Mouse (Mus musculus): ENCODE measurements around the gene Hpf1. TPM values are rescaled to one million over a fixed set of nuclear protein-coding genes. Genes with fewer than 3 reads are reported as not detected.
A peak's percentile ranks its signal among the peaks of the same experiment; 100 is the strongest.

Hpf1 gene
- total and polyA plus RNA-seq, 3 experiments: 73.2 to 83.5 TPM; not detected in 1

DNA sequence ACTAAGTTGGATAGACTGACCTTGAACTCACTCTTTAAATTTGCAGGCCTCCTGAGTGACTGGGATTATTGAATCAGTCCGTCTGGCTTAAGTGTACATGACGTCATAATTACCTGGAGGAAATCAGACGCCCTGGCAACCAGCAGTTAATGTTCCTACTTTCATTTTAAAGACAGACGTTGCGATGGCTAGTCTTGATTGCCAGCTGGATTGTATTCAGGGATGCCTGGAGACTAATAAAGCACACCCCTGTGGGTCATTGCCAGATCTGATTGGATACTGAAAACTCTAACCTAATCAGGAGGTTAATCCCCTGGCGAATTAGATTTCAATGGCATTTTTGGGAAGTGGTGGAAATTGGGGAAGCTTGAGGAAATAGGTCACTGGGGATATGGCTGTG, 3.5 kb upstream of the Hpf1 start:
- TF ChIP-seq SIN3A (IDR thresholded peaks at IDR 0.05; ENCODE audit: low read length) (no peak), KAT2A (conservative IDR thresholded peaks at IDR 0.05; ENCODE audit: low read depth, low read length) (no peak), POLR2AphosphoS5 (IDR thresholded peaks at IDR 0.05; ENCODE audit: borderline replicate concordance, low read depth, low read length) (no peak), NRF1 (IDR thresholded peaks at IDR 0.05; ENCODE audit: insufficient read depth, low read depth, low read length, poor library complexity, severe bottlenecking) (no peak), ELF1 (IDR thresholded peaks at IDR 0.05; ENCODE audit: low read depth, low read length) (no peak), TBP (IDR thresholded peaks at IDR 0.05; ENCODE audit: low read depth, low read length) (no peak)
- no peak for DNase-seq (ENCODE audit: low read depth, low spot score)
- H3K36me3 ChIP-seq (ENCODE audit: control insufficient read depth in 1 of 2, insufficient read depth in 2 of 2, low read length in 2 of 2): peaks cover 0 to 14% of the 10 kb centered on the region in 2 experiments; a peak in 2 of 4 replicates
- no peak overlapping the region for H3K27ac ChIP-seq (ENCODE audit: control insufficient read depth, low read depth, low read length)
- peaks cover 14% of the 10 kb centered on the region for H3K79me2 ChIP-seq (ENCODE audit: control insufficient read depth, insufficient read depth, low read length, poor library complexity)
- H3K27me3 ChIP-seq (ENCODE audit: control insufficient read depth in 1 of 2, insufficient read depth in 2 of 2, low read length in 2 of 2): no peaks in the 10 kb centered on the region
- H3K9ac ChIP-seq (ENCODE audit: control insufficient read depth, low read depth, low read length, poor library complexity, severe bottlenecking): no peak overlapping the region
- no peaks in the 10 kb centered on the region for H3K9me3 ChIP-seq (replicated peaks; ENCODE audit: insufficient read depth, low read length)
- no peak overlapping the region for H3K4me3 ChIP-seq (ENCODE audit: control insufficient read depth in 1 of 2, insufficient read depth in 1 of 2, low read depth in 2 of 2, low read length in 2 of 2)
- H3K4me1 ChIP-seq (ENCODE audit: control insufficient read depth in 1 of 2, insufficient read depth in 2 of 2, low read length in 2 of 2): peaks cover 0 to 23% of the 10 kb centered on the region in 2 experiments; a peak in 2 of 4 replicates

GRCm38 (mm10) chr8:60889131-60889842, 931 bp upstream of the Hpf1 start:
- peaks cover 2 to 31% of the 10 kb centered on the region in 2 experiments; a peak in 3 of 4 replicates for H3K36me3 ChIP-seq (ENCODE audit: control insufficient read depth in 1 of 2, insufficient read depth in 2 of 2, low read length in 2 of 2)
- no peak overlapping the region; the same call in 1 of the 2 replicates for H3K27ac ChIP-seq (ENCODE audit: control insufficient read depth, low read depth, low read length)
- TF ChIP-seq RAD21 (IDR thresholded peaks at IDR 0.05; ENCODE audit: low read depth, low read length) (no peak), JUND (IDR thresholded peaks at IDR 0.05; ENCODE audit: low read depth, low read length) (peak; percentile 82; the same call in 1 of the 2 replicates)
- H3K27me3 ChIP-seq (ENCODE audit: control insufficient read depth in 1 of 2, insufficient read depth in 2 of 2, low read length in 2 of 2): no peaks in the 10 kb centered on the region
- peak overlapping the region; percentile 17; the same call in 1 of the 2 replicates for H3K9ac ChIP-seq (ENCODE audit: control insufficient read depth, low read depth, low read length, poor library complexity, severe bottlenecking)
- peak overlapping the region; percentile 40 to 46 for H3K4me3 ChIP-seq (ENCODE audit: control insufficient read depth in 1 of 2, insufficient read depth in 1 of 2, low read depth in 2 of 2, low read length in 2 of 2)
- DNase-seq (ENCODE audit: low read depth, low spot score): peak; percentile 35
- peaks cover 0 to 25% of the 10 kb centered on the region in 2 experiments; a peak in 2 of 4 replicates for H3K4me1 ChIP-seq (ENCODE audit: control insufficient read depth in 1 of 2, insufficient read depth in 2 of 2, low read length in 2 of 2)
- H3K79me2 ChIP-seq (ENCODE audit: control insufficient read depth, insufficient read depth, low read length, poor library complexity): peaks cover 29% of the 10 kb centered on the region
- no peaks in the 10 kb centered on the region for H3K9me3 ChIP-seq (replicated peaks; ENCODE audit: insufficient read depth, low read length)

- Histone ChIP-seq H3K4me3 (ENCODE audit: control insufficient read depth in 1 of 2, insufficient read depth in 1 of 2, low read depth in 2 of 2, low read length in 2 of 2) (peak overlapping the region; percentile 45 to 85), H3K9ac (ENCODE audit: control insufficient read depth, low read depth, low read length, poor library complexity, severe bottlenecking) (peak overlapping the region; percentile 75), H3K36me3 (ENCODE audit: control insufficient read depth in 1 of 2, insufficient read depth in 2 of 2, low read length in 2 of 2) (peaks cover 4 to 42% of the 10 kb centered on the region in 2 experiments; a peak in 3 of 4 replicates), H3K79me2 (ENCODE audit: control insufficient read depth, insufficient read depth, low read length, poor library complexity) (peaks cover 31% of the 10 kb centered on the region), H3K4me1 (ENCODE audit: control insufficient read depth in 1 of 2, insufficient read depth in 2 of 2, low read length in 2 of 2) (peaks cover 4 to 25% of the 10 kb centered on the region in 2 experiments; a peak in 3 of 4 replicates), H3K27ac (ENCODE audit: control insufficient read depth, low read depth, low read length) (peak overlapping the region; percentile 55), H3K9me3 (replicated peaks; ENCODE audit: insufficient read depth, low read length) (no peaks in the 10 kb centered on the region), H3K27me3 (ENCODE audit: control insufficient read depth in 1 of 2, insufficient read depth in 2 of 2, low read length in 2 of 2) (no peaks in the 10 kb centered on the region)
- no peak for DNase-seq (ENCODE audit: low read depth, low spot score)
- no peak for TF ChIP-seq TCF12 (IDR thresholded peaks at IDR 0.05; ENCODE audit: low read depth, low read length)
- TF ChIP-seq MAZ (IDR thresholded peaks at IDR 0.05; ENCODE audit: low read depth, low read length): no peak
- no peak for TF ChIP-seq CTCF (IDR thresholded peaks at IDR 0.05 in 2 of 3, conservative IDR thresholded peaks at IDR 0.05 in 1 of 3; ENCODE audit: control insufficient read depth in 1 of 3, insufficient read depth in 1 of 3, low read depth in 2 of 3, low read length in 3 of 3, poor library complexity in 1 of 3, severe bottlenecking in 1 of 3)
- no peak for TF ChIP-seq RCOR1 (IDR thresholded peaks at IDR 0.05; ENCODE audit: low read depth, low read length)
- no peak; the same call in 1 of the 2 replicates for TF ChIP-seq SIN3A (IDR thresholded peaks at IDR 0.05; ENCODE audit: low read length)
- no peak for TF ChIP-seq GATA1 (IDR thresholded peaks at IDR 0.05; ENCODE audit: low read depth, low read length)
- TF ChIP-seq POLR2AphosphoS2 (IDR thresholded peaks at IDR 0.05; ENCODE audit: low read length): 0 out of 2 replicates have a peak, but pooled peaks have one; percentile 0
These were observed 279 bp downstream of the Hpf1 start for GRCm38 (mm10) chr8:60890520-60890874.
